Mouse (Mus musculus) forebrain, embryonic 11.5 days (tissue): Measurements from ENCODE around the gene Hivep3. TPM values are rescaled to one million over a fixed set of nuclear protein-coding genes. Genes with fewer than 3 reads are reported as not detected.

Experiments
- ATAC-seq: fragments of 200-750 bp; cut with Nextera tagmentation; replicated peaks from 2 replicates; pipeline ENCODE4 v1.8.0; 2017; ENCODE audit warnings: moderate TSS enrichment; ENCODE audit not compliant: low FRiP score
- DNase-seq: peaks from one replicate; pipeline ENCODE4 v3.0.0-alpha.2; 2017; ENCODE audit warnings: low spot score
- H3K27ac ChIP-seq: fragments of 300-500 bp; sonication (generic); 2 replicates; pipeline ENCODE4 v1.5.1; 2014; ENCODE audit warnings: low read depth, low read length
- H3K27me3 ChIP-seq: fragments of 300-500 bp; sonication (generic); 2 replicates; pipeline ENCODE4 v1.6.1; 2014; ENCODE audit warnings: mild to moderate bottlenecking, low read length, mixed read lengths; ENCODE audit not compliant: control insufficient read depth, insufficient read depth
- H3K36me3 ChIP-seq: fragments of 300-500 bp; sonication (generic); 2 replicates; pipeline ENCODE4 v1.6.1; 2014; ENCODE audit warnings: mild to moderate bottlenecking, low read length, moderate library complexity, mixed read lengths; ENCODE audit not compliant: control insufficient read depth, insufficient read depth
- H3K4me1 ChIP-seq: fragments of 300-500 bp; sonication (generic); replicated peaks from 2 replicates; pipeline ENCODE4 v1.6.1; 2014; ENCODE audit warnings: low read length, mixed read lengths; ENCODE audit not compliant: control insufficient read depth, insufficient read depth
- H3K4me2 ChIP-seq: fragments of 300-500 bp; sonication (generic); 2 replicates; pipeline ENCODE4 v1.6.1; 2014; ENCODE audit warnings: low read depth, mild to moderate bottlenecking, low read length, moderate library complexity, mixed read lengths; ENCODE audit not compliant: severe bottlenecking
- H3K4me3 ChIP-seq: fragments of 300-500 bp; sonication (generic); 2 replicates; pipeline ENCODE4 v1.5.1; 2014; ENCODE audit warnings: low read depth, low read length
- H3K9ac ChIP-seq: fragments of 300-500 bp; sonication (generic); 2 replicates; pipeline ENCODE4 v1.6.1; 2014; ENCODE audit warnings: low read length
- H3K9me3 ChIP-seq: fragments of 300-500 bp; sonication (generic); 2 replicates; pipeline ENCODE4 v1.6.1; 2016; ENCODE audit warnings: low read length, mixed read lengths; ENCODE audit not compliant: control insufficient read depth
- WGBS: fragments of 180-500 bp; shearing (Covaris S2); extraction: QIAGEN DNeasy Blood & Tissue Kit; methylation state at CpG from one replicate; pipeline ENCODE4 v1.1.7; 2014; 5-methylcytosine and 5-hydroxymethylcytosine counted together
- polyA plus RNA-seq: library from polyadenylated mRNA; unstranded; fragments of >200 nt; fragmentation: Nextera tagmentation; extraction: Ambion mirVana; gene quantifications from 2 replicates; pipeline ENCODE4 v1.2.1, GENCODE M21; 2014

Hivep3 gene
- polyA plus RNA-seq, 1 experiment from 2014 or later: 2.2 TPM

DNA sequence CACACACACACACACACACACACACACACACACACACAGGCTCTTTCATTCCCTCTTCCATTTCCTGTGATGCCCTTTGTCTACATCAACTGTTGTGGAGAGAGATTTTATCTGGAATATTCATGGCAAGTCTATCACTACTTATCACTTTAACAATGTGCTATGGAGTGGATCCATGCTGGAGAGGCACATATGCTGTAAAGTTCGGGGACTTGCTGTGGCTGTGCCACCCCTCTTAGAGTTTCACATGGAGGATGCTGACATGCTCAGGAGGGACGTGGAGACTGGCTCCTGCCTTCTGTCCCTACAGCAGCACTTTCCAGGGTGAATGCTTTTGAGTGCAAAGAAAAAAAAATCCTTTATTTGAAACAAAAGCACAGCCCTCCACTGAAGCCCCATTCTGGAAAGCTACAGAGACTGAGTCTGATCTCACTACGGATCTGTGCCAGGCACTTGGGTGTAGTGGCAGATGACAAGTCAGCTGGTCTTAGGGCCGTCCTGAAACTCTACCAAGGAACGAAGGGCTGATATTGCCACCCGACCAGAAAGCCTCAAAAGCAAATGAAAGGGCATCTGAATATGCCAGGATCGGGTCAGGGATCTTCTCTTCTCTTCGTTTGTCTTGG lies 143.1 kb downstream of the Hivep3 start:
- H3K36me3 ChIP-seq: no peaks in the 10 kb centered on the region
- WGBS: 72% methylated on average over 8 of the region's 8 CpGs
- ATAC-seq: no peak
- H3K4me2 ChIP-seq: no peak overlapping the region
- H3K4me3 ChIP-seq: no peak overlapping the region
- H3K4me1 ChIP-seq: no peaks in the 10 kb centered on the region
- no peaks in the 10 kb centered on the region for H3K9me3 ChIP-seq
- DNase-seq: no peak
- no peak overlapping the region for H3K9ac ChIP-seq
- no peaks in the 10 kb centered on the region for H3K27me3 ChIP-seq
- no peak overlapping the region for H3K27ac ChIP-seq

DNA sequence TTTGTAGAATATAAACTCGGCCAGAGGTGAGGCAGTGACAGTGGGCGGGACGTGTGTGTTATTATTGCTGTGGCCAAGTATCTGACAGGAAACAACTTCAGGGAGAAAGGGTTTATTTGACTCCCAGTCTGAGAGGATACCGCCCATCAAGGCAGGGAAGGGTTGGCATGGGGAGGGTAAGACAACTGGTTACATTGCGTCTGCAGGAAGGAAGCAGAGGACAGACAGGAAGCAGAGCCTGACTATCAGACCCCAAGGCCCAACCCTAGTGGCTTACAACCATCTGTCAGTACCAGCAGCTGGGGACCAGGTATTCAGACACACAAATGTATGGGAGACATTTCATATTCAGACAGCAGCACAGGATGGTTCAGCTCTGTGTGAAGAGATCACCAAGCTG lies 144.6 kb downstream of the Hivep3 start:
- DNase-seq (no peak), ATAC-seq (no peak)
- H3K9ac ChIP-seq: no peak overlapping the region
- no peaks in the 10 kb centered on the region for H3K4me1 ChIP-seq
- no peak overlapping the region for H3K27ac ChIP-seq
- no peak overlapping the region for H3K4me3 ChIP-seq
- 90% methylated on average over 5 of the region's 5 CpGs for WGBS
- no peaks in the 10 kb centered on the region for H3K36me3 ChIP-seq
- no peaks in the 10 kb centered on the region for H3K27me3 ChIP-seq
- no peaks in the 10 kb centered on the region for H3K9me3 ChIP-seq
- H3K4me2 ChIP-seq: no peak overlapping the region

GRCm38 (mm10) chr4:119879671-119880070 lies 146.1 kb downstream of the Hivep3 start:
- no peak overlapping the region for H3K27ac ChIP-seq
- no peak overlapping the region for H3K4me3 ChIP-seq
- WGBS: 82% methylated on average over 5 of the region's 5 CpGs
- H3K9me3 ChIP-seq: no peaks in the 10 kb centered on the region
- DNase-seq (no peak), ATAC-seq (no peak)
- no peaks in the 10 kb centered on the region for H3K36me3 ChIP-seq
- no peaks in the 10 kb centered on the region for H3K4me1 ChIP-seq
- no peaks in the 10 kb centered on the region for H3K27me3 ChIP-seq
- no peak overlapping the region for H3K4me2 ChIP-seq
- H3K9ac ChIP-seq: no peak overlapping the region

GRCm38 (mm10) chr4:119880270-119880669 lies 146.7 kb downstream of the Hivep3 start:
- Histone ChIP-seq H3K9ac (no peak overlapping the region), H3K27ac (no peak overlapping the region), H3K36me3 (no peaks in the 10 kb centered on the region), H3K27me3 (no peaks in the 10 kb centered on the region), H3K4me1 (no peaks in the 10 kb centered on the region), H3K4me3 (no peak overlapping the region), H3K4me2 (no peak overlapping the region), H3K9me3 (no peaks in the 10 kb centered on the region)
- DNase-seq (no peak), ATAC-seq (no peak)
- 90% methylated on average over 7 of the region's 7 CpGs for WGBS

GRCm38 (mm10) chr4:119881292-119881691 lies 147.7 kb downstream of the Hivep3 start:
- ATAC-seq (no peak), DNase-seq (no peak)
- WGBS: 83% methylated on average over 4 of the region's 4 CpGs
- H3K4me3 ChIP-seq: no peak overlapping the region
- H3K9ac ChIP-seq: no peak overlapping the region
- no peaks in the 10 kb centered on the region for H3K4me1 ChIP-seq
- H3K4me2 ChIP-seq: no peak overlapping the region
- no peak overlapping the region for H3K27ac ChIP-seq
- no peaks in the 10 kb centered on the region for H3K27me3 ChIP-seq
- no peaks in the 10 kb centered on the region for H3K9me3 ChIP-seq
- no peaks in the 10 kb centered on the region for H3K36me3 ChIP-seq

GRCm38 (mm10) chr4:119882401-119882800 lies 148.8 kb downstream of the Hivep3 start:
- WGBS: 43% methylated on average over 4 of the region's 4 CpGs
- no peak for ATAC-seq

DNA sequence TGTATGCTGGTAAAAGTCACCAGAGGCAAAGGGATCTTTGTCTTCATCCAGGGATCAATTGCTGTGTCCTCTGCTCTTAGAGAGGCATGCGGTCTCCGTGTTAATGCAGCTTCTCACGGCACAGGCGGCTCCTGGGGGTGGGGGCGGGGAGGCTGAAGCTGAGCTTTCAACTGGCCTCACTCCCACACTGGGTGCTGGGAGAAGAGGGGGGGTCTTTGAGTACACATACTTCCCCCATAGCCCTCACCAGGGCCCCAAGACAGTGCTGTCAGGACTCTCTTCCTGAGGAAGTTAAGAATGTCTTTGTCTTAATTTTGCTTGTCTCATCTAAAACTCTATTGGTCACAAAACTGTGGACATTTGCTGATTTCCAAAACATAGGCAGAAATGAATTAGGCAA lies 149.2 kb downstream of the Hivep3 start:
- Histone ChIP-seq H3K4me3 (no peak overlapping the region), H3K9ac (no peak overlapping the region), H3K4me2 (no peak overlapping the region), H3K27ac (no peak overlapping the region), H3K36me3 (no peaks in the 10 kb centered on the region), H3K9me3 (no peaks in the 10 kb centered on the region), H3K4me1 (no peaks in the 10 kb centered on the region), H3K27me3 (no peaks in the 10 kb centered on the region)
- WGBS: 63% methylated on average over 5 of the region's 5 CpGs
- ATAC-seq (no peak), DNase-seq (no peak)

More at GRCm38 (mm10) chr4:119882401-119882800, 148.8 kb downstream of the Hivep3 start:
- Histone ChIP-seq H3K4me3 (no peak overlapping the region), H3K9ac (no peak overlapping the region), H3K27ac (no peak overlapping the region), H3K4me2 (no peak overlapping the region), H3K4me1 (no peaks in the 10 kb centered on the region), H3K27me3 (no peaks in the 10 kb centered on the region), H3K9me3 (no peaks in the 10 kb centered on the region), H3K36me3 (no peaks in the 10 kb centered on the region)
- DNase-seq: no peak

- no peak overlapping the region for H3K27ac ChIP-seq
- DNase-seq (no peak), ATAC-seq (no peak)
- H3K4me3 ChIP-seq: no peak overlapping the region
- no peaks in the 10 kb centered on the region for H3K9me3 ChIP-seq
- H3K36me3 ChIP-seq: no peaks in the 10 kb centered on the region
- H3K4me2 ChIP-seq: no peak overlapping the region
- 81% methylated on average over 3 of the region's 3 CpGs for WGBS
- H3K4me1 ChIP-seq: no peaks in the 10 kb centered on the region
- no peak overlapping the region for H3K9ac ChIP-seq
- H3K27me3 ChIP-seq: no peaks in the 10 kb centered on the region
These were observed 153.0 kb downstream of the Hivep3 start for GRCm38 (mm10) chr4:119886621-119887020.

GRCm38 (mm10) chr4:119887523-119888177 lies 154.1 kb downstream of the Hivep3 start:
- H3K4me3 ChIP-seq: no peak overlapping the region
- no peak overlapping the region for H3K4me2 ChIP-seq
- no peaks in the 10 kb centered on the region for H3K27me3 ChIP-seq
- no peaks in the 10 kb centered on the region for H3K4me1 ChIP-seq
- WGBS: 85% methylated on average over 6 of the region's 6 CpGs
- no peaks in the 10 kb centered on the region for H3K9me3 ChIP-seq
- no peak overlapping the region for H3K9ac ChIP-seq
- ATAC-seq (no peak), DNase-seq (no peak)
- no peak overlapping the region for H3K27ac ChIP-seq
- H3K36me3 ChIP-seq: no peaks in the 10 kb centered on the region
